Mouse (Mus musculus) spleen, adult 2 months (tissue): ENCODE measurements around the gene Zfp954. TPM values are rescaled to one million over a fixed set of nuclear protein-coding genes. Genes with fewer than 3 reads are reported as not detected.
"Not testable (repeated sequence)": the region's sequence is repeated elsewhere in the genome, so short reads cannot be mapped to it uniquely, and the experiment has no call there.

Source experiments
- DNase-seq, 2 experiments: peaks; one replicate each; pipeline versions ENCODE4 v3.0.0 to v3.0.0-alpha.2; 2012 to 2021; ENCODE audit warnings: low spot score in 2 of 2, low read depth in 1 of 2
- H3K27ac ChIP-seq: fragments of 200-500 bp; 2 replicates; pipeline ENCODE4 v1.5.1; 2012; ENCODE audit warnings: low read length, inconsistent platforms; ENCODE audit not compliant: insufficient read depth
- H3K27me3 ChIP-seq: fragments of 200-500 bp; 2 replicates; pipeline ENCODE4 v1.6.1; 2012; ENCODE audit warnings: mild to moderate bottlenecking, moderate library complexity, low read length, inconsistent platforms; ENCODE audit not compliant: control insufficient read depth, insufficient read depth
- H3K36me3 ChIP-seq: fragments of 200-500 bp; 2 replicates; pipeline ENCODE4 v1.6.1; 2012; ENCODE audit warnings: mild to moderate bottlenecking, low read length, inconsistent platforms; ENCODE audit not compliant: control insufficient read depth, insufficient read depth
- H3K4me1 ChIP-seq: fragments of 200-500 bp; 2 replicates; pipeline ENCODE4 v1.6.1; 2011; ENCODE audit warnings: inconsistent platforms; ENCODE audit not compliant: control insufficient read depth, insufficient read depth, insufficient read length
- H3K4me3 ChIP-seq: fragments of 200-500 bp; 2 replicates; pipeline ENCODE4 v1.5.1; 2011; ENCODE audit warnings: mild to moderate bottlenecking, inconsistent platforms; ENCODE audit not compliant: insufficient read depth, insufficient read length; ENCODE audit errors: extremely low read depth
- CTCF ChIP-seq: fragments of 200-500 bp; IDR thresholded peaks from 2 replicates; pipeline ENCODE4 v1.5.1; 2011; ENCODE audit warnings: mild to moderate bottlenecking, inconsistent platforms; ENCODE audit not compliant: insufficient read depth, insufficient read length, insufficient replicate concordance; ENCODE audit errors: extremely low read depth
- POLR2A ChIP-seq: fragments of 200-500 bp; IDR thresholded peaks from 2 replicates; pipeline ENCODE4 v1.6.1; 2011; ENCODE audit warnings: low read depth, low read length, inconsistent platforms
- WGBS: fragments of 180-500 bp; shearing (Covaris S2); methylation state at CpG from one replicate; pipeline ENCODE4 v1.1.7; 2018; 5-methylcytosine and 5-hydroxymethylcytosine counted together
- polyA plus RNA-seq: library from polyadenylated mRNA; depleted of rRNA; stranded (reverse); fragments of >200 nt; gene quantifications from 2 replicates; pipeline ENCODE4 v1.2.3, GENCODE M21; 2012; rRNA removed

The Zfp954 gene
- 6.4 and 6.8 TPM in 2 replicates for polyA plus RNA-seq

- Histone ChIP-seq H3K27me3 (no peaks in the 10 kb centered on the region), H3K27ac (peak within 1 kb of the TSS; percentile 74), H3K4me1 (peaks cover 2% of the 10 kb centered on the region; the same call in 1 of the 2 replicates), H3K36me3 (peaks cover 5% of the 10 kb centered on the region), H3K4me3 (peak within 1 kb of the TSS; percentile 80)
- peak; percentile 60 for TF ChIP-seq POLR2A
- peak; percentile 46; the same call in 1 of the 2 replicates for TF ChIP-seq CTCF
- WGBS: 1% methylated on average over 30 of the region's 30 CpGs
- DNase-seq: peak; percentile 74 to 78
Observed at GRCm38 (mm10) chr7:7120921-7121601, at the start of gene Zfp954. Gene Zfp954, minus strand, starts transcription at chr7:7121488.

- WGBS: 93% methylated on average over 15 of the region's 15 CpGs
- TF ChIP-seq POLR2A: no peak
- TF ChIP-seq CTCF: no peak
- no peaks in the 10 kb centered on the region for H3K36me3 ChIP-seq
- no peaks in the 10 kb centered on the region for H3K27me3 ChIP-seq
- H3K4me1 ChIP-seq: no peaks in the 10 kb centered on the region
- DNase-seq: no peak
- H3K27ac ChIP-seq: no peak overlapping the region
- no peak overlapping the region for H3K4me3 ChIP-seq
Observed at GRCm38 (mm10) chr7:7145991-7146608, 24.8 kb upstream of the Zfp954 start.

GRCm38 (mm10) chr7:7144215-7144614 lies 22.9 kb upstream of the Zfp954 start:
- no peak overlapping the region for H3K4me3 ChIP-seq
- H3K4me1 ChIP-seq: no peaks in the 10 kb centered on the region
- TF ChIP-seq CTCF: no peak
- no peak for TF ChIP-seq POLR2A
- DNase-seq: no peak
- H3K27ac ChIP-seq: no peak overlapping the region
- WGBS: 90% methylated on average over 1 of the region's 1 CpGs
- no peaks in the 10 kb centered on the region for H3K27me3 ChIP-seq
- no peaks in the 10 kb centered on the region for H3K36me3 ChIP-seq

- DNase-seq: peak in 1 of 2 experiments; percentile 29
- TF ChIP-seq CTCF: no peak
- no peak; the same call in 1 of the 2 replicates for TF ChIP-seq POLR2A
- H3K27me3 ChIP-seq: no peaks in the 10 kb centered on the region
- 0 out of 2 replicates have a peak, but pooled peaks cover 2% of the 10 kb centered on the region for H3K36me3 ChIP-seq
- H3K27ac ChIP-seq: no peak within 1 kb of the TSS
- peak within 1 kb of the TSS; percentile 61 for H3K4me3 ChIP-seq
- 4% methylated on average over 16 of the region's 16 CpGs for WGBS
- H3K4me1 ChIP-seq: no peaks in the 10 kb centered on the region
Observed at GRCm38 (mm10) chr7:7136379-7136866, 15.1 kb upstream of the Zfp954 start, which contains the start of gene Zfp773. Gene Zfp773, minus strand, starts transcription at chr7:7136755.

GRCm38 (mm10) chr7:7132751-7133150 lies 11.5 kb upstream of the Zfp954 start:
- no peak for TF ChIP-seq POLR2A
- TF ChIP-seq CTCF: no peak
- Histone ChIP-seq H3K27me3 (no peaks in the 10 kb centered on the region), H3K36me3 (0 out of 2 replicates have a peak, but pooled peaks cover 2% of the 10 kb centered on the region), H3K27ac (no peak overlapping the region), H3K4me3 (no peak overlapping the region), H3K4me1 (no peaks in the 10 kb centered on the region)
- no peak for DNase-seq
- 86% methylated on average over 8 of the region's 8 CpGs for WGBS

GRCm38 (mm10) chr7:7130491-7131124 lies 9.3 kb upstream of the Zfp954 start:
- not testable (repeated sequence) for H3K27me3 ChIP-seq, H3K4me1 ChIP-seq, DNase-seq, H3K27ac ChIP-seq, H3K36me3 ChIP-seq, H3K4me3 ChIP-seq
- WGBS: 93% methylated on average over 15 of the region's 15 CpGs
